In genomic region chr12:31895095-31895734, GRCm38 (mm10) we compare ENCODE assay signal across 10 mouse cellular contexts. TPM values are rescaled to one million over a fixed set of nuclear protein-coding genes. Genes with fewer than 3 reads are reported as not detected.
DNase-seq lines count a peak whose midpoint lies in the region; ATAC-seq and TF ChIP-seq lines count a peak whose summit lies in the region.
"Had no signal": no experiment of that assay in that cellular context is flagged by ENCODE, and none has a peak within 500 bp of the region (broad histone marks: within the 10 kb centered on the region; RNA-seq: fewer than 3 reads in every experiment).

No protein-coding gene starts in this region.

- no peaks in the 10 kb centered on the region for H3K27me3 ChIP-seq in embryonic facial prominence, embryonic 11.5 days (ENCODE audit: control insufficient read depth, insufficient read depth, low read length)
- H3K27me3 ChIP-seq in hindbrain, embryonic 14.5 days (ENCODE audit: control insufficient read depth, insufficient read depth, low read length): no peaks in the 10 kb centered on the region
- no peaks in the 10 kb centered on the region for H3K27me3 ChIP-seq in neural tube, embryonic 13.5 days

- TF ChIP-seq CTCF in layer of hippocampus, adult 2 months (conservative IDR thresholded peaks at IDR 0.05): no peak

- 0 out of 2 replicates have a peak, but pooled peaks have one; percentile 33 for ATAC-seq in embryonic facial prominence, embryonic 11.5 days (replicated peaks; ENCODE audit: insufficient number of reproducible peaks, low FRiP score, low TSS enrichment, low read depth)
- ATAC-seq in hindbrain, embryonic 14.5 days (ENCODE audit: low FRiP score): peak; percentile 49; the same call in 1 of the 2 replicates
- peak; percentile 60 for ATAC-seq in neural tube, embryonic 13.5 days (ENCODE audit: low read depth)

- no peak overlapping the region for H3K4me3 ChIP-seq in layer of hippocampus, adult 2 months
- no peak overlapping the region for H3K4me3 ChIP-seq in embryonic facial prominence, embryonic 11.5 days (ENCODE audit: low read depth, low read length)
- H3K4me3 ChIP-seq in hindbrain, embryonic 14.5 days (replicated peaks; ENCODE audit: low read length): no peak overlapping the region
- no peak overlapping the region for H3K4me3 ChIP-seq in neural tube, embryonic 13.5 days

- H3K9me3 ChIP-seq in embryonic facial prominence, embryonic 11.5 days (replicated peaks; ENCODE audit: control insufficient read depth, low read length): no peaks in the 10 kb centered on the region
- H3K9me3 ChIP-seq in hindbrain, embryonic 14.5 days (ENCODE audit: control insufficient read depth, low read length): no peaks in the 10 kb centered on the region
- H3K9me3 ChIP-seq in neural tube, embryonic 13.5 days: no peaks in the 10 kb centered on the region

- H3K27ac ChIP-seq in layer of hippocampus, adult 2 months: peak overlapping the region; percentile 82
- no peak overlapping the region for H3K27ac ChIP-seq in embryonic facial prominence, embryonic 11.5 days (replicated peaks; ENCODE audit: low read depth, low read length)
- H3K27ac ChIP-seq in hindbrain, embryonic 14.5 days: peak overlapping the region; percentile 34
- peak overlapping the region; percentile 68; the same call in 1 of the 2 replicates for H3K27ac ChIP-seq in neural tube, embryonic 13.5 days (replicated peaks)
- H3K27ac ChIP-seq: kidney, postnatal 0 days had no signal

- H3K4me1 ChIP-seq in embryonic facial prominence, embryonic 11.5 days (ENCODE audit: control insufficient read depth, insufficient read depth, low read length): peaks cover 5% of the 10 kb centered on the region
- peaks cover 24% of the 10 kb centered on the region for H3K4me1 ChIP-seq in hindbrain, embryonic 14.5 days (replicated peaks; ENCODE audit: control insufficient read depth, insufficient read depth, low read length)
- peaks cover 37% of the 10 kb centered on the region for H3K4me1 ChIP-seq in neural tube, embryonic 13.5 days (replicated peaks)

- H3K36me3 ChIP-seq in embryonic facial prominence, embryonic 11.5 days (replicated peaks; ENCODE audit: control insufficient read depth, insufficient read depth, low read depth, low read length): no peaks in the 10 kb centered on the region
- no peaks in the 10 kb centered on the region for H3K36me3 ChIP-seq in hindbrain, embryonic 14.5 days (replicated peaks; ENCODE audit: control insufficient read depth, insufficient read depth)
- no peaks in the 10 kb centered on the region for H3K36me3 ChIP-seq in neural tube, embryonic 13.5 days

- DNase-seq in layer of hippocampus, adult 2 months (ENCODE audit: low spot score in 2 of 2): no peak
- DNase-seq in layer of hippocampus, adult 9-11 months: no peak
- DNase-seq in embryonic facial prominence, embryonic 11.5 days (ENCODE audit: low spot score): no peak
- no peak for DNase-seq in hindbrain, embryonic 14.5 days (ENCODE audit: low spot score)
- no peak for DNase-seq in adrenal gland, adult 18-20 months (ENCODE audit: low spot score in 2 of 2)
- DNase-seq in right cerebral cortex, adult 18-20 months: no peak
- DNase-seq: thymus, adult 2 months had no signal

- H3K4me2 ChIP-seq in embryonic facial prominence, embryonic 11.5 days (ENCODE audit: low read depth, low read length): no peak overlapping the region
- no peak overlapping the region for H3K4me2 ChIP-seq in hindbrain, embryonic 14.5 days (replicated peaks)
- H3K4me2 ChIP-seq in neural tube, embryonic 13.5 days: no peak overlapping the region
- H3K4me2 ChIP-seq: lung, embryonic 14.5 days had no signal

- H3K9ac ChIP-seq in embryonic facial prominence, embryonic 11.5 days (replicated peaks; ENCODE audit: low read length): no peak overlapping the region
- no peak overlapping the region; the same call in 1 of the 2 replicates for H3K9ac ChIP-seq in hindbrain, embryonic 14.5 days
- no peak overlapping the region for H3K9ac ChIP-seq in neural tube, embryonic 13.5 days
- H3K9ac ChIP-seq: lung, embryonic 14.5 days had no signal

- WGBS in embryonic facial prominence, embryonic 11.5 days: 39% methylated on average over 8 of the region's 8 CpGs
- WGBS in hindbrain, embryonic 14.5 days: 28% methylated on average over 8 of the region's 8 CpGs
- 30% methylated on average over 8 of the region's 8 CpGs for WGBS in neural tube, embryonic 13.5 days

RNA-seq across cellular contexts. Expression of gene Hbp1, which starts 55.1 kb away (rescaled TPM):
- total RNA-seq in layer of hippocampus, adult 2 months (2021): 10 to 100 TPM; 26.4 to 28.8 TPM
- 129 and 137 TPM in 2 replicates for polyA plus RNA-seq in embryonic facial prominence, embryonic 11.5 days (2014; fragmentation: Nextera tagmentation; extraction: Ambion mirVana)
- 49.0 and 51.5 TPM in 2 replicates for polyA plus RNA-seq in hindbrain, embryonic 14.5 days (2014; fragmentation: Nextera tagmentation; extraction: Ambion mirVana)
- polyA plus RNA-seq in neural tube, embryonic 13.5 days (2015; fragmentation: Nextera tagmentation; extraction: Ambion mirVana): 72.0 and 77.2 TPM in 2 replicates
- 10 to 100 TPM; 51.5 to 73.9 TPM for total RNA-seq in adrenal gland, adult 18-20 months (2021)
